Mouse (Mus musculus) layer of hippocampus, postnatal 14 days (tissue): ENCODE measurements around the gene Cdk17. TPM values are rescaled to one million over a fixed set of nuclear protein-coding genes. Genes with fewer than 3 reads are reported as not detected.

Experiments used
- DNase-seq, 2 experiments: peaks; one replicate each; pipeline ENCODE4 v3.0.0; 2021 to 2022; ENCODE audit warnings: low spot score in 2 of 2, mixed read lengths in 1 of 2
- total RNA-seq, 2 experiments: library from RNA; stranded (reverse); gene quantifications; 2 replicates each; pipeline ENCODE4 v1.2.3; 2021

Gene Cdk17
- total RNA-seq, 2 experiments from 2014 or later = 138 to 142 TPM

DNA sequence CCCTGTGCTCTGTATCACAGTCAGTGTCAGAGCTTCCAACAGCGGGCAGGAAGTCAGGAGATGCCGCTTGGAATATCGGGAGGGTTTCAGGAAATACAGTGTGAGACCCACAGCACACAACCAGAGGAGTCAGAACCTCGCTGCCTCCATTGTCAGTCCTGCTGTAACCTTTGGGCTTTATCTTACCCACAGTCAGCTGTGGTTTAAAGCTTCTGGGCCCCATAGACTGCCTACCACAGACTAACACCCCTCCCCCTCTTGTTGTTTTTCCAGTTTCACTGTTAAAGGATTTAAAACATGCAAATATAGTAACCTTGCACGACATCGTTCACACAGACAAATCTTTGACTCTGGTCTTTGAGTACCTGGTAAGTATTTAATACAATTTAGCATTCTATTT, 65.1 kb downstream of the Cdk17 start:
- no peak for DNase-seq

DNA sequence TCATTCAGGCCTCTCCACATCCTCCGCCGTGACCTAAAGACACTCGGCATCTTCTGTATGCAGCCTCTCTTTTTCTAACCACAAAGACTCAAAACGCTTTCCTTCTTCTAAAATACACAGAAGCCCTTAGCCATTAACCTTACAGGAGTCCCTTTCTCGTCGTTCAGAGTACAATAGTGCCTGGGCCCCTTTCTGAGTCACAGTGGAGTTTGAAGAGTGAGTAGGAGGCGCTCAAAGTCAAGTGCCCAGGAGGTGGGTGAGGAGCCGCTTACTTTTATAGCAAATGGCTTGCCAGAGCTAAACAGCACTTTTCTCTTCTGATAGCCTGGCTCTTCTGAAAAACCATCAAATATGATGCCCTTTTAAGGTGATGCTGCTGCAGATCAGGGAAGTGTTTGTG, 67.2 kb downstream of the Cdk17 start:
- DNase-seq = no peak

DNA sequence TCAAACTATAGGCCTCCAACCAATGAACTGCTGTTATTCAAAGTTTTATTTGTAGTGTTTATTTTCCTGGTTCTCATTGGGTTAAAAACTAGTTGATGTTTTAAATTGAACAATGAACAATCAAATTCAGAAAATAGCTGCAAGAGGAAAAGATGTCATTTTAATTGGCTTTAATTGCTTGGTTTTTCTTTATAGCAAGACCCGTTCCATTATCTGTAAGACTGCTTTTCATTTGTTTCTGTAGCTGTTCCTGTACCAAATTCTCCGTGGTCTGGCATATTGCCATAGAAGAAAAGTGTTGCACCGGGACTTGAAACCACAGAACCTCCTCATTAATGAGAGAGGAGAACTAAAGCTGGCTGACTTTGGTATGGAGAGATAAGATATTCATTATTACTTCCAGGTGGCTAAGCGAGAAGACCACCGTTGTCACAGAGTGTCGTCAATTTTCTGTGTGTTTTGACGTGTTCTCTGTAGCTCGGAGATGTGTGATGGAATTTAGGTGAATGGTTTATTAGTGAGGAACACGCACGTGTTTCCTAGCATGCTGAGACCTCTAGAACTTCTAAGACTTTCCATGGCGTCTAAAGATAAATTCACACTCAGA, 67.8 kb downstream of the Cdk17 start:
- DNase-seq = no peak

DNA sequence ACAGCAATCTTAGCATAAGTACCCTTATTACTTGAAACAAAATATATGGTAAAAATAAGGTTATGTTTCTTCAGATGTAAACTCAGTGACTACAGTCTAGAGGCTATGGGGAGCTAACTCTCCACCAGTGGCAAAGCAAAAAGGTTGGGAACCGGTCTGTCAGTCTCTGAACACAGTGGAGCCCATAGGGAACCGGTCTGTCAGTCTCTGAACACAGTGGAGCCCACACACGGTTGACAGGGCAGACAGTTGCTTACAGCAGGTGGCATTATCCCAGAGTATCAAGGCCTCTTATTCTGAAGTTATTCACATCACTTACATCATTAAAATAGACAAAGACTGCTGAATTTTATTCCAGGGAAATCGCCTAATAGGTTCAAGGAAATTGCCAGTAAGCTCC, 70.8 kb downstream of the Cdk17 start:
- DNase-seq = no peak

DNA sequence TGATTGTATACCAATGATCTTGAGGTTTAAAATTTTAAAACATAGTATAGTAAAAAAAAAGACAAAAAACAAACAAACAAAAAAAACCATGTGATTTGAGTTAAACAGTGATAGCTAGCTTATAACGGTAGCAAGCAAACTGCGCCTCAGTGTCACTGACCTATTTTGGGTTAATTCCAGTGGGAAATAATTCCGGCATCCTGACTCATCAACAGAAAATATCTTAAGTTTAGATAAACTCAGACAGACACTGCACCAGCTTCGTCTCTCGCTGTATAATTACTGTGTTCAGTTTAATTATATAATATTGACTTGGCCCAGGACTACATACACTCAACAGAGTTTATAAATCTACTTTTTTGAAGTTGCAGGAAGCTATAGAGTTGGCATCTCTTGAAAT, 71.2 kb downstream of the Cdk17 start:
- DNase-seq = no peak

DNA sequence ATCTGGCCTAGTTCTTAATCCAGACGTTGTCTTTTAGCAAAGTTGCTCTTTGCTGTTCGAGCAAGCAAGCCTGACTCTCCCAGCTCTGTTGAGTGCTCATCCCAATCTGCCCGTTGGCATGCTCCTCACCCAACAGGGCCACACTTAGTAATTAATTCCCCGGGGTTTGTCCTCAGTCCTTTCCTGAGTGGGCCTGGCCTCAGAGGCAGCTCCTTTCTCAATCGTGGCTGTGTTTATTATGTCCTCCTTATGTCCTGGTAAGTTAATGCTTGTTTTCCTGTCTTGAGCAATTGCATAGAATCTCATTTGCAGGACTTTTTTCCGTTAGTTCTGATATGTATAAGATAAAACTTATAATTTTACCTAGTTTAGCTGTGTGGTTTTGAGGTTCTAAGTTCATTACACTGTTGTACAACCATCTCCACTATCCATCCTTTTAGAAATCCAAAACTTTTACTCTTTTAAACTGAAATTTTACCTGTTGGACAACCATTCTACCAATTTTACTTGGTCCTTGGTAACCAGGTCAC, 73.1 kb downstream of the Cdk17 start:
- DNase-seq = no peak

DNA sequence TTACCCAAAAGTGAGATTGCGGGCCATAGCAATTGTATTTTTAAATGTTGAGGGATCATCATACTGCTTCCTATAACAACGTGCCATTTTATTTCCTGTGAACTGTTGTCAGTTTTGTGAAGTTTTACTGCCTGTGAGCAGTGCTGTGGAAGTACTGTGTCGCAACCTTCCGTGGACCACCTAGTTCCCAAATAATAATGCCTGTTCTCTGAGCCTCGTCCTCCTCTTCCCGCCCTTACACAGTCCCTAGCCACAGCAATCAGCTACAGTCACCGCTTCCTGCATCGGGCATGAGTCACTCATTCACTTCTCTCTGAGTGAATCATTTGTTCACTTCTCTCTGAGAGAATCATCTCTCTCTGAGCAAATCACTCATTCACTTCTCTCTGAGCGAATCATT, 74.0 kb downstream of the Cdk17 start:
- no peak for DNase-seq

DNA sequence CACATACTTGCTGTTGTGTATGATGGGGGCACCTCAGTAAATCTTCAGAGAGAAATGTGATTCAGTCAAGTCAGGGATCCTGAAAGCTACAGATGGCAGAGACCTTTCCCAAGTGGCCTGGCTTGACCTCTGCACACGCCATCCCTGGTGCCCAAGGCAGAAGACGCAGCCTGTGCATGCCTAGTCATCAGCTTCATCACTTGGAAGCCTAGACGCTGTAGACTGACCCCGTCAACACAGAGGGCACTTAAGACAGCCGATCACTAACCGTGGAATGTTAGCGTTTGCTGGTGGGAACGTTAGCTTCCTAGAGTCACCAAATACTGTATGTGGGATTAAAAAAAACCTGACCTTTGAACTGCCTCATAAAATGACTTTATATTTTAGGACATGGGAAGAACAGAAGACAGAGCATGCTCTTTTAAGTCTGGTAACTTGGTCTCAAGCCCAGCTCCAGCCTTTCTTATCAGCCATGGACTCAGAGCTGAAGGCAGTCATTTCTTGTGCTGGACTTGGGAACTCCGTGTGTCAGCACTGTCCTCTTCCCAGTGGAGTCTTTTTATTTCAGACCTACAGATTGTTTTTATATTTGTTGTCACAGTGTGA, 78.6 kb downstream of the Cdk17 start:
- no peak for DNase-seq

DNA sequence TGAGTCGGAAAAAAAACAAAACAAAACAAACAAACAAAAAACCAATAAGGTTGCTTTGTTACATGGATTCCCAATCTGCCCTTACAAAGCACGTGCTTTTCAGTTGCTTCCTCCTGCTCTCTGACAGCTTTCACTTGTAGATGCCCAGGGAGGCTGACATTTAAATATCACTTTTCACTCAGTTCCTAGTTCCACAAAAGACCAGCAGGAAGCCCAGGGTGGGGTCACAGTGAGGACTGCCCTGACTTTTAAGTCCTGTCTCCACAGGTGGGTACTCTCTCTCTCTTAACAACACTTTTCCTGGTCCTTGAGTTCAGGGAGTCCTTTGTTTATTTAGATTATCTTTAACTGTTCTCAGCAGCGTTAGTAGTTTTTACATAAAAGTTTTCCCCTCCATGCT, 81.5 kb downstream of the Cdk17 start:
- no peak for DNase-seq

DNA sequence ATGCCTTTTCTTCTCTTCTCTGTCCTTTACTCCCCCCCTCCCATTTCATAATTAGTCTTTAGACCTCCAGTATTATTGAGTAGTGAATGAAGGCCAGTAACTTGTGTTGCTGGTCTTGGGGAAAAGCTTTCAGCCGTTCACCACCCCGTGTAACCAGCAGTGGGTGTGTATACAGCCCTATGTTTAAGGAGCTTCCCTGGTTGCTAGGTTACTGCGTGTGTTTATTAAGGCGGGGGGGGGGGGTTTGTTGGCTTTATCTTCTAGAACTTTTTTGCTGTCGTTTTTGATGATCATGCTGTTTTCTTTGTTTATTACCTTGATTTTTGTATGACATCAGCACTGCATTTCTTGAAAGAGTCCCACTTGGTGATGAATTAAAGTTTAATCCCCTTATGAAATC, 82.2 kb downstream of the Cdk17 start:
- DNase-seq = no peak

DNA sequence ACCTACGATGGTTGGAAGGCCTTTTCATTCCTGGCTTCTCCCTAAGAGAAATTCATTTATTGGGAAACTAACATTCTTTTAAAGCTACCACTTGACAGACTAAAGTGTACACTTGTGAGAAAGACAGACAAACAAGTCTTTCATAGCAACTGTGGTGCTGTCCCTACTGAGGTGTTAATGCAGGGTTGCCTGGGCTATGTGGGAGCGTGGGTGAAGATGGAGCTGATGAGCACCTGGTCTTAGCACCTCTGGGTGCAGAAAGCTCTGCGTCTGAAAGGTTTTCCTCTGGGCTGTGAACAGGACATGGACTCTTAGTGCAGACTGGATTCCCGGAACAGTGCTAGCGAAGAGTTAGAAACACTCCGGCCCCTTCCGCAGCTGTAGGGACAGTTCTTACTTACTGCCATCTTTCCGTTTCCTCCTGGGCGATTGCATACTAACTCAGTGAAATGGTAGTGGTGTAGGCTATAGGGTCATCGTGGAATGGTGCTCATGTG, 83.6 kb downstream of the Cdk17 start:
- DNase-seq = peak in 1 of 2 experiments; percentile 1

DNA sequence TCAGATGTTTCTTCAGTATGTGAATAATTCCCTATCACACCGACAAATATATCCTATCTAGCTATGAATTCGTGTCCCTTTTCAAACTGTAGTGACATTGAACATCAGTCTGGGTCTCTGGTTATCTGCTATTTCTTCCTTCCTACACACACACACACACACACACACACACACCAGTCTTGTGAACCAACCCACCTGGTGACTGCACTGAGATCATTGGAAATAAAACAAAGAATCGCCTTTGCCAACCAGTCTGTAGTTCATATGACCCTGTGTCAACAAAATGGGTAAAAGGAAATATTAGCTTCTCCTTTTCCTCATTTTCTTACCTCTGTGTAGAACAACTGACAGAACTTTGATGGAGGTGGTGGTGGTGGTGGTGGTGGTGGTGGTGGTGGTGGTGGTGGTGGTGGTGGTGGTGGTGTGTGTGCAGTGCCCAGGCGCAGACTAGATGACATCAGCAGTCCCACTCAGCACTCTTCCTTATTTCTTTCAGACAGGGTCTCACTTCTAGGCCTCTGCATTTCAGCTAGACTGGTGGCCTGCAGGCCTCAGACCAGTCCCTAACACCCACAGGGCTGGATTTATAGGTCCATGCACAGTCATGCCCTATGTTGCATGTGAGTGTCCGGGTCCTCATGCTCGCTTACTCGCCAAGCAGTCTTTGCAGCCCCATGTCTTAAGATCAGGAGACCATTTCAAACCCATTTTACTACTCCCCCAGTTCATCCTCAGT, 85.7 kb downstream of the Cdk17 start:
- DNase-seq = peak in 1 of 2 experiments; percentile 1

DNA sequence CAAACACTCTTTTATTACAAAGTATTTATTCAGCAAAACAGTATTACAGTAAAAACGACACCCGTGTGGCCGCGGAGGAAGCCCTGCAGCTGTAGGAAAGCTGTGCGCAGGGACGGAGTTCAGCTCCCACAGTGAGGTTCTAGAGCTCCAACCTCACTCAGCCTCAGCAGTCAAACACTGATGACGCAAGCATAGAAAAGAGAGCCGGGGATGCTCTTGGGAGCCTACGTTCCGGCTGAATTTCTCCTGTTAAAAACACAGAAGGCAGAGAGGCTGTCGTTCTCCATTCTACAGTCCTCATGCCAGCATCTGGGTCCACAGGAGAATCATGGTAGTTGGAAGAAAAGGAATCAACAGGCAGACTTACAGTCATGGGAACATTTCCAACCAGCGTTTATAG, 86.7 kb downstream of the Cdk17 start:
- DNase-seq = peak in 1 of 2 experiments; percentile 1

DNA sequence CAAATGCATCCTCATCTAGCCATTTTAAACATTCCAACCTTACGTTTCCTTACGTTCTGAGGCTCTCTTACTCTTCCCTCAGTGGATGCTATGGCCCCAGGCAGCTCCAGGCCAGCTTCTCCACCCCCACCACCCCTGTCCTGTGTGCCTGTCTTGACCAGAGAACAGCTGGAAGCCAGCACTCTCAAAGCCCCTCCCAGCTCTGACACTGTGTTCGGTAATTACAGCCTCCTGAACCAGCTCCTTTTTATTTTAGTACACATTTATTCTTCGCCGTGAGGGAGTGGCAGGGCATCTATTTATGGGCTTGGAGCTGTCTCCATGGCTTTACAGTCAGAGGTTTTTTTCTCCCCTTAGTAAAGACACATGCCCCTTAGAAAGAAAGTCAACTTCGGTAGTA, 87.2 kb downstream of the Cdk17 start:
- no peak for DNase-seq

DNA sequence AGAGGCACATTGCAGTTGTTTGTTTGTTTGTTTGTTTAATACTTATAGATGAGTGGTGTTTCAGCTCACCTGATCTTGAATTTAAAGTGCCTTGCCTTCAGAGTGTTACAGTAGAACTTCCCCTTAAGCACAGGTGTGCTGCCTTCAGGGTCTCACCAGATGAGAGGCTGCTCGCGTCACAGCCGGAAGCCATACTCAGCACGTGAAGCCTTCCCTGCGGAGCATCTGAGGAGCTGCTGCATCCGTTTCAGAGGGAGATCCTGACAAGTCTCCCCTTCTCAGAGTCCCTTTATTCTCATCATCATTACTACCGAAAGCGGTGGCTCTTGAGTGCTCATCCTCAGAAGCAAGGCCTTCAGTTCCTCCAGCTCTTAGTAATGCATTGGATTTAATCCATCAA, 87.7 kb downstream of the Cdk17 start:
- no peak for DNase-seq

DNA sequence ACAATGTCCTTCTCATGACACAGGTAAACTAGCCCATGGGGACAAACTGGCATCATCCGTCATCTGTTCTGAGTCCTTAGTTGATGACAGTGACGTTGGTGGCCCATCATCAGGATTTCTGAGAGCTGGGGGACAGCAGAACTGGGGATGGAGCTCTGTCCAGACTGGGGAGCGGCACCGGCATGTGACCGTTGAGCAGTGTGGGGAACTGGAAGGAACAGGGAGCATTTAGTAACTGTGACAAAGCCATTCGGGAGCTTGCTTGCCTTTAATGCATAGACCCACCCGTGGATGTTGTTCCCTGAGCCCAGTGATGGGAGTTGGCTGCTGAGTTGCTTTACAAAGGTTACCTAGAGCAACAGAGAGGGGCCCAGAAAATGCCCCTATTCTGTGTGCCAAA, 89.2 kb downstream of the Cdk17 start:
- DNase-seq = no peak

DNA sequence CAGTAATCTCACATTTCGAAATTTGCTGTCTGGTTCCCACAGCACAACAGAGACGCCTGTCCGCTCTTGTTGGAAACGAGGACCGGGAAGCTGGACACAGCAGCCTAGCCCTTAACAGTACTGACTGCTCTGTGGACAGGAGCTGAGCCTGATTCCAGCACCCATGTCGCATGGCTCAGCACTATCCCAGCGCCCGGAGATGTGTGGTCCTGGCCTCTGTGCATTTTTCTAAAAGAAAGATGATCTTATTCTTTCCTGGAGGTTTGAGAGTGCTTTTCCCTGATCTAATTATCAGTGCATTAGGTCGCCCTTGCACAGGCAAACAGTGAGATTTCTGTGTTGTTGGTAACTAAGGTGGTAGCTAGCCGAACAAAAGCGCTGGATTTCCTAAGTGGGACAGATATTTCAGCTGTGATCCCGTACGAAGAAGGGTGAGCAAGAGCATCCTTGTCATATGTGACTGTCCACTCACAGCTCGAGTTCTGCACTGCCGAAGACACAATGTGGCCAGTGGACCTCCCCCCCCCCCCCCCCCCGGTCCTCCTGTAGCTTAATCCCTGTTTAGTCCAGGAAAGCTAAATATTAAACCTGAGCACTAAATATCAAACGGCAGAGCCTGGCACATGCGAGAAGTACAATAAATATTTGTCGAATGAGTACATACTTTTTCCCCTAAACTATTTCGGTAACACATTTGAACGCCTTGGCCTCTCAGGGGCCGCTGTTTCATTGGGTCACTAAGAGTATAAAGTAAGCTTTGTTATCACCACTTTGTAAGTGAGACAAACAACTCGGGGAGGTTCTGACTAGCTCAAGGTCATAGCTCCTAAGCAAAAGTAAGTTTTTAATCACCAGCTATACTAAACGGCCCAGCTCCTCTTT, 90.0 kb downstream of the Cdk17 start:
- DNase-seq = no peak

DNA sequence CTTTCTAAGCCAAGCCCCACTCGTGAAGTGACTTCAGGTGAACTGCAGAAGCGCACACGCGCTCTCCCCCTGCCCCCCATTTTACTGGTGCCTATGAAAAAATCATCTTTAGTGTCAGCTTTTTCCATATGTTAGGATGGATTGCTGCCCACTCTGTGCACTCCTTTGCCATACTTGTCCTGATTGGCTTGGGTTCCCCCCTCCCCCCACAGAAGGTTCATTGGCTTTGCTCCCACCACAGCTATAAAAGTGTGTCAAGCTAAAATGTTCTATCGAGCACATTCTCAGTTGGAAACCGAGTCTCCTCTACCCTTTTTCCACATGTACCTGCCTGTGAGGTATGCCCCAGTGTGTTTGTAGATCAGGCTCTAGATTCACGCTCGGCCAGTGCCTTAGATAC, 90.8 kb downstream of the Cdk17 start:
- DNase-seq = no peak

DNA sequence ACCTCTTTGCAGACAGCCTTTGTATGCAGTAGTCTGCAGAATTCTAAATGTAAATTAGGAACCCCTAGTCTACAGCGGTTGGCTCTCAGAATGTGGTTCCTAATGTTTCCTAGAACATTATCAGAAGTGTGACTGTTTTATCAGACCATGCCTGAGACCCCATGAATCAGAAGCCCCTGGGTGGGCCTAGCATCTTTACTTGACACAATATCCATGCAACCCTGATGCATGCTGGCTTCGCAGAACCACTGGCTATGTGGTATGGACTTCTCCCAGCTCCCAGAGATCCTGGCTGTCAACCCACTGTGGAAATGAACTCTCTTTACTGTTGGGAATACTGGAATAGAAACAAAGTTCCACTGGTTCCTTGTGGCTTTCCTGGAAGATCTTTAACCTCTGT, 92.0 kb downstream of the Cdk17 start:
- no peak for DNase-seq

DNA sequence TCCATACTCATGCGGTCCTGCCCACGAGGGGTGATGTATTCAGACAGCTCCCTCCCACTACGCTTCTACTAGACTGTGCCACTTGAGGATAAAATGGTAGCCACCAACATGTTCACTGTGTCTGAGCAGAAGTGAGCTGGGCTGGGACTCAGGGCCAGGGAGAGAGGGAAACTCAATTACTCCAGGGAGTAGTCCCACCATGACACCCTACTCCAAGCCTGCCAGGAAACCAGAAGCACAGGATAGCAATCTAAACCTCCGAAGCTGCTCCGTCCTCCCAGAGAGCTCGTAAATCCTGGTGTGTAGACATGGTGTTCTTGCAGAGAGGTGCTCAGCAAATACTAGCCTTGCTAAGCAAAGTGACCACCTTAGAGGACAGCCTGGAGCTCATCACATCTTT, 92.5 kb downstream of the Cdk17 start:
- DNase-seq = no peak

DNA sequence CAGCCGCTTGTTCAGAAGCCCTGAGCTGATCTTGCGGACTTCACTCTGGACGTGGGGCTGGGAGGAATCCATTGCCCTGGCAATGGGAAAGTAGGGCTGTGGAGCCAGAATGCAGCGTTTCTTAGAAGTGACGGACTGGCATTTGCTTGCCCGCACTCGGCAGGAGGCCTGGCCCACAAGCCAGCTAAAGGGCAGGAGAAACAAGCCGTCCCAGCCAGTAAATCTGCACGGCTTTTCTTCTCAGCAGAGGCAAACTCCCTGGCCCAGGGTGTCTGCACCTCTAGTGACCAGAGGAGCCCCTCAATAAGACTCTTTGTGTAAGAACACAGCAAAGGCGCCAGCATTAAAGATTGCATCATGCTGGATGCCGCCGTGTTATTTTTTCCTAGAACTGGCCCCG, 94.6 kb downstream of the Cdk17 start:
- peak in 1 of 2 experiments; percentile 83 for DNase-seq
